Mouse (Mus musculus) thymus, adult 2 months (tissue): ENCODE data around the gene Csn1s2a.

Experiments
- CTCF ChIP-seq: fragments of 200-500 bp; IDR thresholded peaks from 2 replicates; pipeline ENCODE4 v1.5.1; 2012; ENCODE audit warnings: mild to moderate bottlenecking, control low read depth, low read length, moderate library complexity, borderline replicate concordance; ENCODE audit not compliant: control insufficient read depth, poor library complexity, insufficient read depth; ENCODE audit errors: extremely low read depth
- POLR2A ChIP-seq: fragments of 200-500 bp; IDR thresholded peaks from 2 replicates; pipeline ENCODE4 v1.6.1; 2012; ENCODE audit warnings: mild to moderate bottlenecking, low read length, control low read depth, moderate library complexity; ENCODE audit not compliant: control insufficient read depth, poor library complexity, insufficient read depth; ENCODE audit errors: extremely low read depth

DNA sequence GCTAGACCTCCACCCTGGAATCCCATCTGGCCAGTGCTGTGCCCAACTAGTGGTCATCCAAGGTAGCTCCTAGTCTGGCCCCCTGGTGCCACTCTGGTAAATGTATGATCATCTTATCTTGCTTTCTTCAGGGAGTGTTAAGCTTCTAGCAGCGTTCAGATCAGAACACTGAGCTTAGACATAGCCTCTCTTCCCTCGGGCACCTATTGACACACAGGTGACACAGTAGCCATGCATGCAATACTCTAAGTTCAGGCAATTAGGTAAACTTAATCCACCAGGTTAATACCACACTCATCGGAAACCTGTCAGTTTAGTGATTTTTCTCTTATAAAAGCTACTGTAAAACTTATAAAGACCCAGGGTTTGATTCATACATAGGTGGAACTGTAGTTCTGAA, 9.8 kb upstream of the Csn1s2a start:
- TF ChIP-seq CTCF (no peak), POLR2A (no peak)
